Mouse (Mus musculus) adrenal gland (tissue): ENCODE measurements around the gene Nr2f6.
"Not testable (repeated sequence)": the region's sequence is repeated elsewhere in the genome, so short reads cannot be mapped to it uniquely, and the experiment has no call there.

ENCODE experiments used
- intact Hi-C: fragments of 180-260 bp; cut with DNase I; formaldehyde crosslinking; loops from one replicate; pipeline ENCODE4 v1.15.1; 2025

The Nr2f6 gene

DNA sequence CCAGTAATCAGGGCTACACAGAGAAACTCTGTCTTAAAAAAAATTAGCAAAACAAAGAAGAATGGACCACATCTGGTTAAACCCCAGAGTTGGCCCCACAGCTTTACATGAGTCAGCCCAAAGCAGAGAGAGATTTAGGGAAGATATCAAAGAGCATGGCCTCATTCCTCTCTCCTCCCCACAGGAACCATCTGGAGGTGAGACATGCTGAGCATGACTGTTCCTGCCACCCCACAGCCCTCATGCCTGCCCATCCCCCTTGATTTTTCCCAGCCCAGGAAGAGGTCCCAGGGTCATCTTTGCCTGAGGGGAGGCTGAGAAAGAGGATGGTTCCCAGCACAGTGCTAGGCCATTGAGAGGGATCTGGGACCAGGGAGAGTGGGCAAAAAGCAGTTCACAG, 13.4 kb downstream of the Nr2f6 start:
- intact Hi-C loops = no loop called here

DNA sequence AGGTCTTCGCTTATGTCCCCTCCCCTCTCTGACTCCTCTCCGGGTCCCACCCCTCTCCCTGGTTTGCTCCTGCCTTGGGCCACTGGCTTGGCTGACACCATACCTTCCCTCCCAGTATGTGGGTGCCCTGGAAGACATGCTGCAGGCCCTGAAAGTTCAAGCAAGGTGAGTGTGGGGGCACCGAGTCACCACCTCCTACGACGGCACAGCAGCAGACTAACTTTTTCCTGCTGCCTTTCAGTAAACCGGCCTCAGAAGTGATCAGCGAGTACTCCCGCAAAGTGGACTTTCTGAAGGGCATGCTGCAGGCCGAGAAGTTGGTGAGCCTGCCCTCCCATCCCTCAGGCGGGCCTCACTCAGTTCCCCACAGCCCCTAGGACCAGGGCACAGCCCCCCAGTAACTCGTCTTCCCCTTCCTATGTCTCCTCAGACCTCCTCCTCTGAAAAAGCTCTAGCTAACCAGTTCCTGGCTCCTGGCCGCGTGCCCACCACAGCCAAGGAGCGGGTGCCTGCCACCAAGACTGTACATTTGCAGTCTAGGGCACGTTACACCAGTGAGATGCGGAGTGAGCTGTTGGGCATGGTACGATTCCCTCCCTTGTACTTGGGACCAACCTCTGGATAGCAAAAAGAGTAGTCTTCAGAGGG, 14.1 kb downstream of the Nr2f6 start:
- intact Hi-C loops = loop anchor here (2.0 kb wide), 1 partner anchor 39 kb away; the partner anchor contains the start of gene Ankle1

DNA sequence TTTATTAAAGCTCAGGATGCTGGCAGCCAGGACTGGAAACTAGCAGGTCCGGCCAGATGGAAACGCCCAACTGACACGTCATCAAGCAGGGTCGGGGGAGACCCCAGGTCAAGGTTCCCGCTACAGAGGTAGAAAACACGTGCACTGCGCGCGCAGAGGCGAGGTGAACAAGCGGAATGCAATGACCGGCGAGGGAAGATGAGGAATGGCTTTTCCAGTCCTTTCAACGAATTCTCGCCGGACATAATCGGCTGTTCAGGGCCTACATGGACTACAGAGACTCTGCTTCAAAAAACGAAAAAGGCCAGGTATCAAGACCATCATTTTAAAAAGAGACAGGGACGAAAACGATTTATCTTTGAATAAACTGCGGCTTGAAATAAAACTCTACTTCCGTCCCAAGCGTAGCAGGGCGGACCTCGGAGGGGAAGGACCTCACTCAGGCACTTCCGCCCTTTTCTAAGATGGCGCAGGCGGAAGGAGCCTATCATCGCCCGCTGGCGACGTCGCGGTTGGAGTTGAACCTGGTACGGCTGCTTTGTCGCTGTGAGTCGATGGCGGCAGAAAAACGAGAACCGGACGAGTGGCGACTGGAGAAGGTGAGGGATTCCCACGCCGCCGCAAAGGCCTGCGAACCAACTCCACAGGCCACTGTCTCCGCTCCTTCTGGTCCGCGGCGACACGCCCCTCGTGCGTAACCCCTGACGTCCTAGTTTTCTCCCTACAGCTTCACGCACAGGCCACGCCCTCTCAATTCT, 14.8 kb downstream of the Nr2f6 start, which contains the start of gene Use1:
Use1 (plus strand) TSS at position 78 of the 758 bp plus-strand sequence.
- intact Hi-C loops = loop anchor here (2.0 kb wide), 1 partner anchor 40 kb away; the partner anchor contains the start of gene Ankle1

- intact Hi-C loops = loop anchor here (5.0 kb wide), 1 partner anchor 136 kb away; no protein-coding TSS in a partner anchor
Measured at GRCm38 (mm10) chr8:71358026-71358425, 23.7 kb downstream of the Nr2f6 start.

DNA sequence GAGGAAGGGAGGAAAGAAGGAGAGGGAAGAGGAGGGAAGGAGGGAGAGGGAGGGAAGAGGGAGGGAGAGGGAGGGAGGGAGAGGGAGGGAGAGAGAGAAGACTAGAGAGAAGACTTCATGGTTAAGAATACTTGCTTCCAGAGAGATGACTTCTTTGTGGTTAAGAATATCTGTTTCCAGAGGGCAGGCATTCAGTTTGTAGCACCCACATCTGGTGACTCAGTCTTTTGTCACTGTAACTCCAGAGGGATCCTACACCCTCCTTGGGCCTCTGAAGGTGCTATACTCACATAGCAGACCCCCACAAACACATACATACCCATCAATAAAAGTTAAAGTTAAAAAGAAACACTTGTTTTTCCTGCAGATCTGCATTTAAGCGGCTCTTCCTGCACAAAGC, 30.2 kb downstream of the Nr2f6 start:
- intact Hi-C loops = no loop called here

DNA sequence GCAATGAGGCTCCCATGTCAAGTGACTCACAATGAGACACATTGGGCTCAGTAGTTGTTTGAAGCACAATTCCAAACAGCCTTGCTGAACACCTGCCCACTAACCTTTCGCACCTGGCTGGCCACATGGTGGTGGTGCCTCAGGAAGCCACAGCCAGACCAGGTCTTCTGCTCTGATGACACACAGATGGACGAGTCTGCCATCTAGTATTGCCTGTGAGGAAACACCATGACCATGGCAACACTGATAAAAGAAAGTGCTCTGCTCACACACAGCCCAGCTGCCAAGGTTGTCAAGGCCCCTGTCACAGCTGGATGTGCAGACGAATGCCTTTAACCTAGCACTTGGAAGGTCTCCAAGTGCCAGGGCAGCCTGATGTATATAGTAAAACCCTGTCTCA, 30.6 kb downstream of the Nr2f6 start:
- intact Hi-C loops = no loop called here

DNA sequence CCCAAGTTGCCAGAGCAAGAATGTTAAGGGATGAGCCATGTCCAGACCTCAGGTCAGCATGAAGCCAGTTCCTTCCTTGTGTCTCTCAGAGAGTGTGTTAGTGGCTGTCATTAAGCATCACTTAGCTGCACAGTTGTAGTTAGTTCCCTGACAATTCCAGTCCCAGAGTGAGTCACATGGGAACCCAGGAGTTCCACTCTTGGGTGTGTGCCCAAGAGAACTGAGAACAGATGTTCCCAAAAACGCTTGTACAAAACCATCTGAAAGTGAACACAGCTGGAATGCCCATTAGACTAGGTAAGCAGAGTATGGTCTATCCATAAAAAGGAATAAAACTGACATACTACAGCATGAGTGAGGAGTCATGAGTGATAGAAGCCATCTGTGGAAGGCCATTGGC, 35.2 kb downstream of the Nr2f6 start:
- intact Hi-C loops = no loop called here

DNA sequence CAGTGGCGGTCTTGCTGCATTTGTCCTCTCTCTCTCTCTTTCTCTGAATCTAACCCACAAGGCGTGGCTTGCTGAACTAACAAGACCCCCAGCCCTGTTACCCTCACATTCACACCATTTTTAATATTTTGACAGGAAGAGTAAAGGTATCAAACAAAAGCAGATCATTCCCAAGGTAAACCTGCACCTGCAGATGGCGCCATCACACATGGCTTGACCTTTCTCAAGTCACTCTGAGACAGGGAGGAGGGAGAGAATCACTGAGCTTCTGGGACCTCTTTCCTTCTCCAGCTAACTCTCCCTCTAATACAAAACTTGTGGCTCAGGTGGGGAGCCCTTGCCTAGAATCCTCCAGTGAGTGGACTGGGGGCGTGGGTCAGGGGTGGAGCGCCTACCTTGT, 41.1 kb downstream of the Nr2f6 start:
- intact Hi-C loops = no loop called here

GRCm38 (mm10) chr8:71337834-71338233, 43.9 kb downstream of the Nr2f6 start:
- intact Hi-C loops = not testable (repeated sequence)

- intact Hi-C loops = loop anchor here (5.0 kb wide), 2 partner anchors 53 to 103 kb away; partner anchors contain the start of genes Haus8 and Myo9b
Measured at GRCm38 (mm10) chr8:71324848-71325247, 56.9 kb downstream of the Nr2f6 start.
